Mouse (Mus musculus): ENCODE results near the gene Pcdh15. TPM values are rescaled to one million over a fixed set of nuclear protein-coding genes. Genes with fewer than 3 reads are reported as not detected.

Pcdh15 gene
- polyA plus RNA-seq, 1 experiment, result 0.01 TPM

- H3K36me3 ChIP-seq (replicated peaks; ENCODE audit: low read length), result no peaks in the 10 kb centered on the region
- H3K9me3 ChIP-seq, result no peaks in the 10 kb centered on the region
- no peak overlapping the region for H3K4me3 ChIP-seq (replicated peaks)
- no peaks in the 10 kb centered on the region for H3K4me1 ChIP-seq
- TF ChIP-seq GATA1 (IDR thresholded peaks at IDR 0.05; ENCODE audit: borderline replicate concordance, low read length) (no peak), FLI1 (IDR thresholded peaks at IDR 0.05; ENCODE audit: low read length) (no peak)
- no peaks in the 10 kb centered on the region for H3K27me3 ChIP-seq (replicated peaks)
Observed at GRCm38 (mm10) chr10:73105893-73106292, 6.8 kb downstream of the Pcdh15 start.

GRCm38 (mm10) chr10:73137985-73138384 lies 38.8 kb downstream of the Pcdh15 start:
- Histone ChIP-seq H3K4me1 (no peaks in the 10 kb centered on the region), H3K36me3 (replicated peaks; ENCODE audit: low read length) (no peaks in the 10 kb centered on the region), H3K27me3 (replicated peaks) (no peaks in the 10 kb centered on the region), H3K9me3 (peaks cover 3% of the 10 kb centered on the region; the same call in 1 of the 2 replicates), H3K4me3 (replicated peaks) (no peak overlapping the region)
- TF ChIP-seq GATA1 (IDR thresholded peaks at IDR 0.05; ENCODE audit: borderline replicate concordance, low read length) (no peak), FLI1 (IDR thresholded peaks at IDR 0.05; ENCODE audit: low read length) (no peak)

- no peaks in the 10 kb centered on the region for H3K36me3 ChIP-seq (replicated peaks; ENCODE audit: low read length)
- no peak overlapping the region for H3K4me3 ChIP-seq (replicated peaks)
- TF ChIP-seq GATA1 (IDR thresholded peaks at IDR 0.05; ENCODE audit: borderline replicate concordance, low read length) (no peak), FLI1 (IDR thresholded peaks at IDR 0.05; ENCODE audit: low read length) (no peak)
- H3K9me3 ChIP-seq, result no peaks in the 10 kb centered on the region
- no peaks in the 10 kb centered on the region for H3K27me3 ChIP-seq (replicated peaks)
- H3K4me1 ChIP-seq, result no peaks in the 10 kb centered on the region
Observed at GRCm38 (mm10) chr10:73147543-73147942, 48.4 kb downstream of the Pcdh15 start.

- no peaks in the 10 kb centered on the region for H3K4me1 ChIP-seq
- H3K27me3 ChIP-seq (replicated peaks), result no peaks in the 10 kb centered on the region
- H3K4me3 ChIP-seq (replicated peaks), result no peak overlapping the region
- no peaks in the 10 kb centered on the region for H3K9me3 ChIP-seq
- no peak for TF ChIP-seq FLI1 (IDR thresholded peaks at IDR 0.05; ENCODE audit: low read length)
- no peak for TF ChIP-seq GATA1 (IDR thresholded peaks at IDR 0.05; ENCODE audit: borderline replicate concordance, low read length)
- H3K36me3 ChIP-seq (replicated peaks; ENCODE audit: low read length), result no peaks in the 10 kb centered on the region
Observed at GRCm38 (mm10) chr10:73147978-73148377, 48.8 kb downstream of the Pcdh15 start.

GRCm38 (mm10) chr10:73154544-73154943 lies 55.4 kb downstream of the Pcdh15 start:
- Histone ChIP-seq H3K27me3 (replicated peaks) (no peaks in the 10 kb centered on the region), H3K4me1 (no peaks in the 10 kb centered on the region), H3K4me3 (replicated peaks) (no peak overlapping the region), H3K36me3 (replicated peaks; ENCODE audit: low read length) (no peaks in the 10 kb centered on the region), H3K9me3 (peaks cover 6% of the 10 kb centered on the region)
- TF ChIP-seq FLI1 (IDR thresholded peaks at IDR 0.05; ENCODE audit: low read length) (no peak), GATA1 (IDR thresholded peaks at IDR 0.05; ENCODE audit: borderline replicate concordance, low read length) (no peak)

- H3K4me1 ChIP-seq, result no peaks in the 10 kb centered on the region
- no peaks in the 10 kb centered on the region for H3K36me3 ChIP-seq (replicated peaks; ENCODE audit: low read length)
- no peaks in the 10 kb centered on the region for H3K27me3 ChIP-seq (replicated peaks)
- TF ChIP-seq FLI1 (IDR thresholded peaks at IDR 0.05; ENCODE audit: low read length), result no peak
- TF ChIP-seq GATA1 (IDR thresholded peaks at IDR 0.05; ENCODE audit: borderline replicate concordance, low read length), result no peak
- H3K9me3 ChIP-seq, result peaks cover 7% of the 10 kb centered on the region
- no peak overlapping the region for H3K4me3 ChIP-seq (replicated peaks)
Observed at GRCm38 (mm10) chr10:73161757-73162156, 62.6 kb downstream of the Pcdh15 start.

GRCm38 (mm10) chr10:73216001-73216400 lies 116.9 kb downstream of the Pcdh15 start:
- Histone ChIP-seq H3K36me3 (replicated peaks; ENCODE audit: low read length) (no peaks in the 10 kb centered on the region), H3K4me1 (no peaks in the 10 kb centered on the region), H3K9me3 (peaks cover 2% of the 10 kb centered on the region; the same call in 1 of the 2 replicates), H3K4me3 (replicated peaks) (no peak overlapping the region), H3K27me3 (replicated peaks) (no peaks in the 10 kb centered on the region)
- TF ChIP-seq FLI1 (IDR thresholded peaks at IDR 0.05; ENCODE audit: low read length) (no peak), GATA1 (IDR thresholded peaks at IDR 0.05; ENCODE audit: borderline replicate concordance, low read length) (no peak)

GRCm38 (mm10) chr10:73242294-73242693 lies 143.2 kb downstream of the Pcdh15 start:
- H3K4me1 ChIP-seq, result no peaks in the 10 kb centered on the region
- 0 out of 2 replicates have a peak, but pooled peaks cover 4% of the 10 kb centered on the region for H3K9me3 ChIP-seq
- no peak overlapping the region for H3K4me3 ChIP-seq (replicated peaks)
- H3K27me3 ChIP-seq (replicated peaks), result no peaks in the 10 kb centered on the region
- TF ChIP-seq FLI1 (IDR thresholded peaks at IDR 0.05; ENCODE audit: low read length) (no peak), GATA1 (IDR thresholded peaks at IDR 0.05; ENCODE audit: borderline replicate concordance, low read length) (no peak)
- no peaks in the 10 kb centered on the region for H3K36me3 ChIP-seq (replicated peaks; ENCODE audit: low read length)

GRCm38 (mm10) chr10:73280438-73280837 lies 181.3 kb downstream of the Pcdh15 start:
- peaks cover 3% of the 10 kb centered on the region; the same call in 1 of the 2 replicates for H3K9me3 ChIP-seq
- H3K36me3 ChIP-seq (replicated peaks; ENCODE audit: low read length), result no peaks in the 10 kb centered on the region
- TF ChIP-seq GATA1 (IDR thresholded peaks at IDR 0.05; ENCODE audit: borderline replicate concordance, low read length) (no peak), FLI1 (IDR thresholded peaks at IDR 0.05; ENCODE audit: low read length) (no peak)
- H3K27me3 ChIP-seq (replicated peaks), result no peaks in the 10 kb centered on the region
- no peak overlapping the region for H3K4me3 ChIP-seq (replicated peaks)
- no peaks in the 10 kb centered on the region for H3K4me1 ChIP-seq

GRCm38 (mm10) chr10:73296456-73296855 lies 197.3 kb downstream of the Pcdh15 start:
- no peaks in the 10 kb centered on the region for H3K36me3 ChIP-seq (replicated peaks; ENCODE audit: low read length)
- TF ChIP-seq FLI1 (IDR thresholded peaks at IDR 0.05; ENCODE audit: low read length) (no peak), GATA1 (IDR thresholded peaks at IDR 0.05; ENCODE audit: borderline replicate concordance, low read length) (no peak)

GRCm38 (mm10) chr10:73301951-73302350 lies 202.8 kb downstream of the Pcdh15 start:
- H3K4me3 ChIP-seq (replicated peaks), result no peak overlapping the region
- no peaks in the 10 kb centered on the region for H3K36me3 ChIP-seq (replicated peaks; ENCODE audit: low read length)
- no peaks in the 10 kb centered on the region for H3K9me3 ChIP-seq
- no peaks in the 10 kb centered on the region for H3K27me3 ChIP-seq (replicated peaks)
- no peak for TF ChIP-seq FLI1 (IDR thresholded peaks at IDR 0.05; ENCODE audit: low read length)
- TF ChIP-seq GATA1 (IDR thresholded peaks at IDR 0.05; ENCODE audit: borderline replicate concordance, low read length), result no peak
- no peaks in the 10 kb centered on the region for H3K4me1 ChIP-seq

More at GRCm38 (mm10) chr10:73296456-73296855, 197.3 kb downstream of the Pcdh15 start:
- no peaks in the 10 kb centered on the region for H3K27me3 ChIP-seq (replicated peaks)
- no peak overlapping the region for H3K4me3 ChIP-seq (replicated peaks)
- H3K4me1 ChIP-seq, result no peaks in the 10 kb centered on the region
- peaks cover 4% of the 10 kb centered on the region for H3K9me3 ChIP-seq
